Mouse (Mus musculus) gonadal fat pad, adult 2 months (tissue): ENCODE measurements around the gene Gja1. TPM values are rescaled to one million over a fixed set of nuclear protein-coding genes. Genes with fewer than 3 reads are reported as not detected.
"Not testable (repeated sequence)": the region's sequence is repeated elsewhere in the genome, so short reads cannot be mapped to it uniquely, and the experiment has no call there.

Experiments
- DNase-seq: peaks from one replicate; pipeline ENCODE4 v3.0.0-alpha.2; 2012; ENCODE audit warnings: low read depth
- polyA plus RNA-seq: library from polyadenylated mRNA; depleted of rRNA; stranded (reverse); fragments of >200 nt; gene quantifications from 2 replicates; pipeline ENCODE4 v1.2.3, GENCODE M21; 2012; rRNA removed

The Gja1 gene
- polyA plus RNA-seq = 52.6 and 99.0 TPM in 2 replicates

GRCm38 (mm10) chr10:56377097-56377965, at the start of gene Gja1:
Gene Gja1, plus strand, starts transcription at chr10:56377330.
- peak; percentile 47 for DNase-seq

GRCm38 (mm10) chr10:56338851-56339489, 38.2 kb upstream of the Gja1 start:
- DNase-seq = no peak

GRCm38 (mm10) chr10:56360472-56360871, 16.7 kb upstream of the Gja1 start:
- no peak for DNase-seq

DNA sequence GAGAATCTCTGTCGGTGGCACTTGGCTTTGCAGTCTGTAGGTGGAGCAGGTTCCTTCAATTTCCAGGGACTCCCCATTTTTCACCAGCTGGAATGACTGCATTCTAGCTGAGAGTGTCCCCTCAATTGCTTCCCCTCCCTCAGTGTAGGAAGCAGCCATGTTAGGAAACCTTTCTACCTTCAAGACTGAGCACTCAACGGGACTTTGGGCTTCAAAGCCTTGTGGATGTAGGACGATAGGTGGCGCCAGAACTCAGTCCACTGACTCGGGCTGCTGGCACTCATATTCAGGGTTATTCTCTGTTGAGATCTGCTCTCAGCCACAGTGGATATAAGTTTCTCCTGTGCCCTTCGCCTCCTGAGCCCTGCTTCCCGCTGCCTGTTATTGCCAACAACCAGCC, 8.1 kb upstream of the Gja1 start:
- no peak for DNase-seq

- no peak for DNase-seq
Observed at GRCm38 (mm10) chr10:56373021-56373720, 4.0 kb upstream of the Gja1 start.

DNA sequence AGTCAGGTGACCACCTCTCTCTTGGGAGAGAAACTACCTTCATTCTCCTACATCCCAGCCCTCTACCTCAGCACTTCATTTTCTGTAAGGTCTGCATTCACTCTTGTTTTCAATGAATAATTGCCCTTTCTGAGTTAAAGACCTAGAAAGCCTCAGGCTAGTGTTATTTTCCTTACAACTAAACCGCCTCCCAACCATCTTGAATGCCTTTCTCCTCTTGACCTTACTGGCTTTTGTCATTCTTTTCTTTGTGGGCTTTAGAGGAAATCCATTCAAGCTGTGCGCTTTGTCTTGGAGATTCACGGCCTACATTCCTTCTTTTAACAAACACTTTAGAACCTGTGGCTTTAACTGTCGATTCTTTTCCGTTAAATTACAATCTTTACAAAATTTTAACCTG, 3.0 kb upstream of the Gja1 start:
- DNase-seq = no peak

DNA sequence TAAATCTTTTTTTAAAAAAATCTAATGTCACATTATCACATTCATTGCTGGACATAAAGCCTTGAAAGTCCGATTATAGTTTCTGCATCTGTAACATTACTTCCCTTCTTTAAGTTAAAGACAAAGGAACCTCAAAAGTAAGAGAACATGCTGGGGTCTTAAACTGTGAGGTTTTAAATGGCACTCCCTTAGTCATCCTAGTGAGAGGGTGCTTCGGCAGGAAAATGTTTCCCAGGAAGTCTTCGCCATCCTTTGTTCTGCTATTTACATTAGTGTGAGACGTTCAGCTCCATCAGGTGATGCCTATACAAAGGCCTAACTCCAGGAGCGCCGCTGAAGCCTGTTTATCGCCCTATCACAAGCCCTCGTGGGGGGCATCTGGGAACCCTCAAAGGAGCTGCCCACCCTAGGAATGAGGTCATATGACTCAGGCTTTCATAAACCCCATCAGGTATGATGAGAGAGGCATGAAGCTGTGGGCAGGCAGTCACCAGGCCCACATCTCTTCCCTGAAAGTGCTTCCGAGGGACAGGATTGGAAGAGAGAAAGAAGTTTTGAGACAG, 1.1 kb upstream of the Gja1 start:
- DNase-seq = no peak

GRCm38 (mm10) chr10:56377966-56378647, 977 bp downstream of the Gja1 start:
- no peak for DNase-seq

- DNase-seq = no peak
Observed at GRCm38 (mm10) chr10:56378648-56379254, 1.6 kb downstream of the Gja1 start.

DNA sequence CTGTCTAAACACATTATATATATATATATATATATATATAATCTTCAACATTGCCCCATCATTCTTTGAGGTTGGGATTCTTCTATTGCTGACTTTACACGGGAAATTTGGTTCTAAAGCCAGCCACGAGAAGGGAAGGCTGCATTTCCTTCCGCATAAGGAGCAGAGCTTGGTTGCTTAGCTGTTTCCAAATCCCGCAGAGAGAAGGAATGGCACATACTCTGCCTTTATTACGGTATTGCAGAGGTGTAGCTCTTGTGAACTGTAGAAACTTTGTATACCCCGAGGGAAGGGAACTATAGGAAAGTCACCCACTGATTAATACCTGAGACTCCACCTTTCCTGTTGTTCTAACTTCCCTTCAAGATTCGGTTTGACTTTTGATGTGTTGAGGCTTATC, 2.6 kb downstream of the Gja1 start:
- peak; percentile 58 for DNase-seq

DNA sequence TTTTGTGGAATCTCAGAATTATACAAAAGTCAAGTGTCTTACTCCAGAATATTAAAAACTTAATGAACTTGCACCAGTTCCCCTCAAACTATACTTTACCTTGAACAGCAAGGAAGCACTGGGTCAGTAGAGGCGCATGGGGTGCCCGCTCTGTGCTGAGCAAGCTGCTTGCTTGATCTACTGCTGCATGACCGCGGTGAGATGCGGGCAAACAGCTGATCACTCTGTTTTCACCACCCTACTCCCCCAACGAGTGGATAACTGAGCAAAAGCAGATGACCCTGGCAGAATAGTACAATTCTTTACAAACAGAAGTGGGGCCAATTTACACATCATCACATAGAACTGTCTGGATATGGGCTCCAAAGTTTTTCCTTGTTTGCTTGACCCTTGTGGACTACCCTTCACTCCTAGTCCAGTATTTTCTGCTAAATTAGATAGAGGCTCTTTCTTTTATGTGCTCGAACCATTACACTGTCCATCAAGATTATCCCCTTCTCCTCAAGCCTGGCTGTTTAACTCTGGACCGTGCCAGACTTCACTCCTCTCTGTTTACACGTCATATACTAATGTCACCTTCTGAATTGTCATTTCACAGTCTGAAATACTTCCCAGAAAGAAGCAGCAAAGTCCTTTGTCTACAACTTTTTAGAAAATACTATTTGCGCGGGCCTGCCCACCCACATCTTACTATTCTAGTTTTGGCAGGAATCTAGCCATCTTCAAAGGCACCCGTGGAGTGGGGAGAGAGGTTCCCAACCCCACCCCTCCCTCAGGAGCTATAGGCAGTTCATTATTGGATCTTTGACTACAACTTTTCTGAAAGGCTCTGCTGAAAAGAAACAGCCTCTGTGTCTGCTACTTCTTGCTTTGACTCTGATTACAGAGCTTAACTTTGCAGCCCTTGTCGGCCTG, 8.3 kb downstream of the Gja1 start:
- DNase-seq = no peak

- no peak for DNase-seq
Observed at GRCm38 (mm10) chr10:56393095-56393784, 16.1 kb downstream of the Gja1 start.

- not testable (repeated sequence) for DNase-seq
Observed at GRCm38 (mm10) chr10:56393815-56394417, 16.8 kb downstream of the Gja1 start.

DNA sequence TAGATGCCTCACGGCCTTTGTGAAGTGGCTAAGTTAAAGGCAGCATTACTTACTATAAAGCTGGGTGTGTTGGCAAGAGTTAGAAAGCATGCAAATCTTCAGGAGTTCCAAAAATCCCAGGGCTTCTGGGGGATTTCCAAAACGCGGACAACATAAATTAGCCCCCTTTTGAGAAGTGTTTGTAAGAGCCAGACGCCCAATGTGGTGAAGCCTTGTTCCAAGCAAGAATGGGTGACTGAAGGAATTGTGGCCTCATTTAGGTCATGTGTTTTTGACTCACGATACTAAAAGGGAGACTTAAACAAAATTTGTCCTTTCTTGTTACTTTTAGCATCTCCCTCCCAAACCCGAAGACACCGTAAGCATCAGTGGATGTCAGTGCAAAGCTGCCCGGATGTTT, 20.7 kb downstream of the Gja1 start:
- DNase-seq = no peak

GRCm38 (mm10) chr10:56398310-56398709, 21.2 kb downstream of the Gja1 start:
- no peak for DNase-seq

GRCm38 (mm10) chr10:56401396-56401795, 24.3 kb downstream of the Gja1 start:
- not testable (repeated sequence) for DNase-seq

GRCm38 (mm10) chr10:56405934-56406333, 28.8 kb downstream of the Gja1 start:
- DNase-seq = peak; percentile 68

- no peak for DNase-seq
Observed at GRCm38 (mm10) chr10:56406386-56407130, 29.4 kb downstream of the Gja1 start.
